Mouse (Mus musculus) midbrain, embryonic 10.5 days (tissue): ENCODE measurements around the gene Gm17364. TPM values are rescaled to one million over a fixed set of nuclear protein-coding genes. Genes with fewer than 3 reads are reported as not detected.

ENCODE experiments used
- DNase-seq: peaks from one replicate; pipeline ENCODE4 v3.0.0-alpha.2; 2017; ENCODE audit warnings: low spot score
- H3K27ac ChIP-seq: fragments of 300-500 bp; sonication (generic); replicated peaks from 2 replicates; pipeline ENCODE4 v1.5.1; 2016; ENCODE audit warnings: mild to moderate bottlenecking
- H3K27me3 ChIP-seq: fragments of 300-500 bp; sonication (generic); 2 replicates; pipeline ENCODE4 v1.6.1; 2016; ENCODE audit warnings: low read depth, mild to moderate bottlenecking; ENCODE audit not compliant: poor library complexity, severe bottlenecking
- H3K36me3 ChIP-seq: fragments of 300-500 bp; sonication (generic); 2 replicates; pipeline ENCODE4 v1.6.1; 2016; ENCODE audit warnings: mild to moderate bottlenecking, moderate library complexity
- H3K4me1 ChIP-seq: fragments of 300-500 bp; sonication (generic); 2 replicates; pipeline ENCODE4 v1.6.1; 2016
- H3K4me3 ChIP-seq: fragments of 300-500 bp; sonication (generic); 2 replicates; pipeline ENCODE4 v1.5.1; 2016; ENCODE audit warnings: mild to moderate bottlenecking, moderate library complexity
- H3K9me3 ChIP-seq: fragments of 300-500 bp; sonication (generic); replicated peaks from 2 replicates; pipeline ENCODE4 v1.6.1; 2016; ENCODE audit warnings: mild to moderate bottlenecking
- WGBS: fragments of 180-500 bp; shearing (Covaris S2); methylation state at CpG from one replicate; pipeline ENCODE4 v1.1.7; 2016; 5-methylcytosine and 5-hydroxymethylcytosine counted together
- polyA plus RNA-seq: library from polyadenylated mRNA; unstranded; fragments of >200 nt; fragmentation: Nextera tagmentation; extraction: Ambion mirVana; gene quantifications from 2 replicates; pipeline ENCODE4 v1.2.1, GENCODE M21; 2016

Gene Gm17364
- polyA plus RNA-seq, 1 experiment from 2014 or later = not detected

DNA sequence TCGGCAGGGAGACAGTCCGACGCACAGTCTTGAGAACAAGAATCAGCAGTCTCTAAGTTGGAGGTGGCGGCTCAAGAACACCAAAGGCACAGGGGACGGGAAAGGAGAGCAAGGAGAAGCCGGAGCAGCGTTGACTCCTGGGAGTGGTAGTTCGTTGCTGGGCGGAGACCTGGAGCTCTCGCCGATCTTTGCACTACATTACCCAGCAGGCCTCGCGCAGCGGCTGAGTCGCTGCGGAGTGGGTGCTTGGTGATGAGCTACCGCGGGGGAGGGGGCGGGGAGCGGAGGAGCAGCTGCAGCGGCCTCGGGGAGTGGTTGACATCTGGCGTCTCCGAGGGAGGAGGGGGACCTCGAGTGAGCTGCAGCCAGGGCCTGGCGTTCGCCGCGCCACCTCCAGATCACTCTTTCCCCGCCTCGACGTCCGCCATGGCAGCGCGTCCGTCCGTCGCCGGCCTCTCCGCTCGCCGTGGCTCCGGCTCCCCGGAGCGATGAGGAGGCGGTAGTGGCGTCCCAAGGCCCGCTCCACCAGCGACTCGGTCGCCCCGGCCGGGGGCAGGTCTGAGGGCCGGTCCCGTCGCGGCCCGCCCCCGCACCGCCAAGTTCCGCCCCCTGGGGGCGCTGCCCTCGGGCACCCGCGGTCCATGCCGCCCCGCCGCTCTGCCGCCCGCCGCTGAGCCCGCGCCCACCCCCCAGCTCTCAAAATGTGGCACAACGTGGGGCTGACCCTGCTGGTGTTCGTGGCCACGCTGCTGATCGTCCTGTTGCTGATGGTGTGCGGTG, 24.0 kb downstream of the Gm17364 start, which contains the start of gene Smim13:
Gene Smim13, plus strand, starts transcription at position 307 of the 780 bp plus-strand sequence.
- H3K4me3 ChIP-seq = peak within 1 kb of the TSS; percentile 82
- WGBS = under 1% methylated on average over 76 of the region's 78 CpGs
- H3K36me3 ChIP-seq = no peaks in the 10 kb centered on the region
- peaks cover 19% of the 10 kb centered on the region for H3K4me1 ChIP-seq
- peak; percentile 96 for DNase-seq
- H3K27me3 ChIP-seq = no peaks in the 10 kb centered on the region
- H3K27ac ChIP-seq = peak within 1 kb of the TSS; percentile 94
- no peaks in the 10 kb centered on the region for H3K9me3 ChIP-seq

DNA sequence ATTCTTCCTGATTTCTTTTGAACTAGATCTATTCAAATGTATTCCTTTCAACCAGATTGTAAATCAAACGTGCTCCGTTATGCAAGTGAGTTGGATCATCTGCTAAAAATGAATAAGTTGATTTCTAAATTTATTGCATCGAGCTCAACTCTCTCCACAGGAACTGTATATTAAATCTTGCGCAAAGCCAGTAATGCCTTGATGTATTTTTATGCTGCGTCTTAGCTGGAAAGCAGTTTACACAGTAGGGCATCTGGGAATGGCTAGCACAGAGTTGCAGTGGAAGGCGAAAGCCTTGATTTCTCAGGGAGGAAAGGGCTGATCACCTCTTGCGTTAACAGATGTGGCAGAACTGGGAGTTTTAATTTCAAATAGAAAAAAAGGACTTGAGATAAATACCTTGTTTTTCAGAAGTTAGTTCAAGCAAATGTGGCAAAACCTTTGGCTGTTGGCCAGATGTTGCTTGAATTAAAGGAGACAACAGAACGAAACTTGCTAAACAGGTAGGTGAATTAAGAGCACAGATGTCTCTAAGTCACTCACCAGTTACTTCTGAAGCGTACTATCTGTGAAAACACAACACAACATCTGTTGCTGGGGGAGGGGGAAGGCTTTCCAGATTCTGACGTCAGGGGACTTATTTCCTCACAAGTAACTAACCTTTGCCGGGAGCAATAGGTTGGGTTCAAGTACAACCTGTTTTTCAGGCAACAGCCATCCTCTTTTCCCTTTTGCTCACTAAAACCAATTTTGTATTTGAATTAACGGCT, 24.8 kb downstream of the Gm17364 start:
- Histone ChIP-seq H3K9me3 (no peaks in the 10 kb centered on the region), H3K4me3 (peak overlapping the region; percentile 82), H3K27me3 (no peaks in the 10 kb centered on the region; the same call in 1 of the 2 replicates), H3K27ac (peak overlapping the region; percentile 94), H3K36me3 (no peaks in the 10 kb centered on the region), H3K4me1 (peaks cover 19% of the 10 kb centered on the region)
- DNase-seq = no peak
- WGBS = 46% methylated on average over 12 of the region's 12 CpGs

DNA sequence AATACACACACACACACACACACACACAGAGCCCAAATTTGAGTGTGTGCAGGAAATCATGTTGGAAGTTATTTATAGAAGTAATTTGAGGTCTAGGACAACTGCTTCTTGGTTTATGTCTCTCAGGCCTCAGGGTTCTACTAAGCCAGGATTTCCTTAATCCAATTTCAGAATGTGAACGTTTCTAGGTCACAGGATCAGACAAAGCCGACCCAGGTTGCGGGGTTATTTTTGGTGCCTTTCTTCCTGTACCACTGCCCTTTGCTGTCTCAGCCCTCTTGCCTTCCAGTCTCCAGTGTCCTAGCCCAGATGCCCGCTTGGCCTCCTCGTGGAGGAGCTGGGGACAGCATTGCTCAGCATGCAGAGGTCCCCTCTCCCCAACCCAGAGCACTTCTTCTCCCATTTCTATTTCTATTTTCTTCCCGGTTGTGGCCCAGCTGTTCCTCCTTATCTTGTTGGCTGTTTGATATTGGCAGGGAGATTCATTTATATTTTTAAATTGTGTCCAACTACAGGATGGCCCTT, 29.4 kb downstream of the Gm17364 start:
- WGBS = 65% methylated on average over 6 of the region's 6 CpGs
- no peak for DNase-seq
- no peaks in the 10 kb centered on the region for H3K36me3 ChIP-seq

DNA sequence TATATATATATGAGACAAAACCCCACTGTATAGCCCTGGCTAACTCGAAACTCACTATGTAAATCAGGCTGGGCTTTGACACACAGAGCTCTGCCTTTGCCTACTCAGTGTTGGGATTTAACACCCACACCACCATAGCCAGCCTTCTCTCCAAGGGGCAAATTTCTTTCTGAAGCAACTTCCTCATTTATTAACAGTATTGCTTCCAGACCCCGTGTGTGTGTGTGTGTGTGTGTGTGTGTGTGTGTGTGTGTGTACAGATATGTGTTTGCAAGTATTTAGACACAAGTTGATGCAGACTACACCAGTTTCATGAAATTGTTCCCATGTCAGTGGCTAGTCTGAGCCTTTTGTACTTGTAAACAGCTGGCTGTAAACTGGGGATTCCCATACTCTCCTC, 32.2 kb downstream of the Gm17364 start:
- no peak for DNase-seq
- Histone ChIP-seq H3K36me3 (no peaks in the 10 kb centered on the region), H3K27ac (no peak overlapping the region), H3K27me3 (no peaks in the 10 kb centered on the region; the same call in none of the 2 replicates), H3K4me1 (no peaks in the 10 kb centered on the region), H3K9me3 (no peaks in the 10 kb centered on the region), H3K4me3 (no peak overlapping the region)
- 78% methylated on average over 2 of the region's 2 CpGs for whole genome bisulfite sequencing

More for the DNA sequence above, 29.4 kb downstream of the Gm17364 start:
- Histone ChIP-seq H3K4me1 (peaks cover 7% of the 10 kb centered on the region), H3K27ac (no peak overlapping the region), H3K4me3 (no peak overlapping the region), H3K27me3 (no peaks in the 10 kb centered on the region; the same call in none of the 2 replicates), H3K9me3 (no peaks in the 10 kb centered on the region)

DNA sequence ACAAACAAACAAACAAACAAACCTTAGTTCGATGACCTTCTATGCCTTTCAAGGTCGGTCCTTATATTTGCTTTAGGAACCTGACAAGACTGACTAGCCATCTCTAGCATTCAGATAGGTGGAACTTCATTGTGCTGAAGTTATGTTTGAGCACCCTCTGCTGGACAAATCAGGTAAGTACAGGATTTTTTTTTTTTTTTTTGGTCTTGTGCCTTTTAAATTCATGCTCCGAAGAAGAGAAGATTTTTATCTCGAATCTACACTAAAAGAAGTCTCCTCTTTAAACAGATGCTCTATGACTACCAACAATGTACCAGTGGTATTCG, 35.0 kb downstream of the Gm17364 start:
- no peak for DNase-seq
- no peaks in the 10 kb centered on the region; the same call in 1 of the 2 replicates for H3K27me3 ChIP-seq
- 14% methylated on average over 5 of the region's 5 CpGs for WGBS

DNA sequence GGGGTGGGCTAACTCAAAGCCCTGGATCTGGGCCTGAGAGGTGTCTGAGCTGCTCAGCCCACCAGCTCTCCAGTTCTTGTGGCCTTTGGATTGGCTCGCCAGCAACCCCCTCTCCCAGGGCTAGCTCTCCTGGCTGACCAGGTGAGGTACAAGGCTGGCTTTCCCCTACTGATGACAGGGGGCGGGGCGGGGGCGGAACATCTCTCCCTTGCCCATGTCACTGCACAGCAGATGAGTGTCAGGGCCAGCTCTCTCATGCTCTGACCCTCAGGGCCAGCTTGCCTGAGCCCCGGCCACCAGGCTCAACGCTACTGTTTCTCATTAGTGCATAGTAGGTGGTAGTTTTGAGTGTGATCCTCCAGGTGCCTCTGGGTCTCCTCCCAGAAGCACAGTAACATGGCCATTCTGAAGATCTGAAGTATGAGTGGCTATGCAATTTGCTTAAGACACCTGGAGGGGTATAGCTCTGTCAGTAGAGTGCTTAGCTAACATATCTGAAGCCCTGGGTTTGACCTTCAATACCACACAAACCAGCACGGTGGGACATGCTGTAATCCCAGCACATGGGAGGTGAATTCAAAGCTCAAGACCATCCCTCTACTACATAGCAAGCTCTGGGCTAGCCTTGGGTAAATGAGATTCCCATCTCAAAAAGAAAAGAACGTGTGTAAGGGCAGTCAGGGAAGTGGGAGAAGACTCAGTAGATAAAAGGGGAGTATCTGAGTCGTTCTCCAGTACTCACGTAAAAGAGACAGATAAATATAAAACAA, 35.6 kb downstream of the Gm17364 start:
- 78% methylated on average over 10 of the region's 10 CpGs for WGBS

More for the DNA sequence above, 35.0 kb downstream of the Gm17364 start:
- H3K4me3 ChIP-seq = no peak overlapping the region
- no peak overlapping the region for H3K27ac ChIP-seq
- H3K4me1 ChIP-seq = no peaks in the 10 kb centered on the region
- H3K9me3 ChIP-seq = no peaks in the 10 kb centered on the region
- H3K36me3 ChIP-seq = no peaks in the 10 kb centered on the region

DNA sequence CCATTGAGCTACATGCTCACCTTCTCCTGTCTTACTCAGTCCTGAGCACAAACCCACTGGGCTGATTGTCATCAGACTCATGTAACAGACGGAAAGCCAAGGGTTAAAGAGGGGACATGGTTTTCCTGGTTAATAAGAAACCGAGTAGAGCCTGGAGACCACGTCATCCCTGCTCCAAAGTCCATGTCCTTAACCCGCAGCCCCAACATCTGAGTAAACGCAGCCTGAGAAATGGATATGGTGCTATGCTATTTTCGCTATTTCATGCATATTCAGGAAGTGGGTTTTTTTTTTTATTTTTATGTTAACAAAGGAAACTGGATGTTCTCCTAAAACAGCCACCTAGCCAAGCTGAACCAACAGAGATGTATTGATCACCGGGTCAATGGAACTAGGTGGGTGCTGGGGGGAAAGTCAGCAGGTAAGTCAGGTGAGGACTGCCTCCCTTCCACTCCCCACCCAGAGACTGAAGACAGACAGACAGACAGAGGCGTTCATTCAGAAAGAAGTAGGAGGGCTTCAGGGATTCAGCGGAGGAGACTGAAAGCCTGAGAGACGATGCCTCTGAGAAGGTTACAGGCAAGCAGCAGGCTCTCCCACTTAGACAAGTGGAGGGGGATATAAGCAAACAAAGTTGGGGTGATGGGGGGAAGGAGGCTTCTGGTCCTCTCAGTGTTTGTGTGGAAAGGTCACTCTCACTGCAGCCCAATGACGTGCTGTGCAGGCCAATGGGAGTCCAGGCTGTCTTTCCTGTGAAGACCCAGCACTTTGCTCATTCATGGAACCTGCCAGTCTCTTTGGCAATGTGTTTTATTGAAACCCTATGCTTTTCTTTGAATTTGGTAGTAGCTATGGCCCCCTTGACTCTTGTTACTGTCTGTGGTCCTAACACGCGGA, 37.7 kb downstream of the Gm17364 start:
- H3K4me3 ChIP-seq = no peak overlapping the region
- H3K4me1 ChIP-seq = no peaks in the 10 kb centered on the region
- DNase-seq = no peak
- WGBS = 83% methylated on average over 13 of the region's 13 CpGs
- no peaks in the 10 kb centered on the region for H3K9me3 ChIP-seq
- H3K27ac ChIP-seq = no peak overlapping the region
- H3K36me3 ChIP-seq = no peaks in the 10 kb centered on the region
- no peaks in the 10 kb centered on the region; the same call in 1 of the 2 replicates for H3K27me3 ChIP-seq

More for the DNA sequence above, 35.6 kb downstream of the Gm17364 start:
- Histone ChIP-seq H3K36me3 (no peaks in the 10 kb centered on the region), H3K27ac (no peak overlapping the region), H3K4me1 (no peaks in the 10 kb centered on the region), H3K4me3 (no peak overlapping the region), H3K27me3 (no peaks in the 10 kb centered on the region; the same call in 1 of the 2 replicates), H3K9me3 (no peaks in the 10 kb centered on the region)
- no peak for DNase-seq

DNA sequence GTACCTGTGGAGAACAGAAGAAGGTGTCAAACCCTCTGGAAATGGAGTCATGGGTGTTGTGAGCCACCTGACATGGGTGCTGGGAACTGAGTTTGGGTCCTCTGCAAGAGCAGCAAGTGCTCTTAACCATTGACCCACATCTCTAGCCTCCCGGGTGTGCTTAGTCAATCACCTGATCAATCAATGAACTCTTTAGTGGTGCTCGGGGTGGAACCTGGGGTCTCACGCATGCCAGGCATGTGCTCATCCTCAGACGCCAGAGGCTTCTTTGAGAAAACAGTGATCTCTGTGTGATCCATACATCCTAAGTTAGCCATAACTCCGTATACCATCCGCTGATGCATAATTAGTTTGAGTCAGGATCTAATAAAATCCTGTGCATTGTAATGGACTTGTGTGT, 38.6 kb downstream of the Gm17364 start:
- no peak overlapping the region for H3K4me3 ChIP-seq
- H3K4me1 ChIP-seq = no peaks in the 10 kb centered on the region
- no peak overlapping the region for H3K27ac ChIP-seq
- H3K9me3 ChIP-seq = no peaks in the 10 kb centered on the region
- no peaks in the 10 kb centered on the region; the same call in 1 of the 2 replicates for H3K27me3 ChIP-seq
- no peaks in the 10 kb centered on the region for H3K36me3 ChIP-seq
- DNase-seq = no peak
- WGBS = 88% methylated on average over 6 of the region's 6 CpGs

DNA sequence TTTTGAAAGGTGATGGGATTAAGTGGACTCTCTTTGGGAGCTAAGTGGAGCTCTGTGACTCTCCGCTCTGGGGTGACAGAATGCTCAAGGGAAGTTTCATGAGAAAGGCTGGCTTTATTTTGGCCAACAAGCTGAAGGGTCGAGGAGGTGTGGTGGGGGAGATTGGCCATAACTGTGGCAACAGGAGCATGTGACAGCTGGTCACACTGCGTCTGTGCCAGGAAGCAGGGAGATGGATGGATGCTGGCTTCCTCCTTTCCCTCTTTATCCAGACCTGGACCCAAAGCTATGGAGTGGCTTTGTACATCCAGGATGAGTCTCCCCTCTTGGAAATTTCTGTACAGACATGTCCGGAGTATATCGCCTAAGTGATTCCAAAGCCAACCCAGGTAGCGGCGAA, 40.5 kb downstream of the Gm17364 start:
- H3K4me1 ChIP-seq = no peaks in the 10 kb centered on the region
- H3K27me3 ChIP-seq = no peaks in the 10 kb centered on the region
- no peaks in the 10 kb centered on the region for H3K36me3 ChIP-seq
- 90% methylated on average over 7 of the region's 7 CpGs for WGBS
- no peak overlapping the region for H3K27ac ChIP-seq
- H3K9me3 ChIP-seq = no peaks in the 10 kb centered on the region
- no peak for DNase-seq
- H3K4me3 ChIP-seq = no peak overlapping the region

DNA sequence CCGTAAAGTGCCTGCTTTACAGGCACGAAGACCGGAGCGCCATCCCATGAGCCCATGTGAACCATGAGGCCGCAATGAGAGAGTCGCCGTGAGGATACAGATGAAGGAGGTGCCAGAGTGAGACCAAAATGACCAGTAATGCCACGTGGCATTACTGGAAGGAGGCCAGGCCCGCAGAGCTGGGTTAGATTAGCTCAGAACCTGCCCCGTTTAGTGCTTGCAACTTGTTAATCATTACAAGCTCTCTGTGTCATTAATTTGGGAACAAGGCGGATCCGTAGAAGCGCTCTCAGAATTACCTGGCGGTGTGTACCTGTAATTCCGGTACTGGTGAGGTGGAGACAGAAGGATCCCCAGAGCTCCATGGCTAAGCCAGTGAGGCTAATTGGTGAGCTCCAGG, 41.6 kb downstream of the Gm17364 start:
- no peak for DNase-seq
- Histone ChIP-seq H3K9me3 (no peaks in the 10 kb centered on the region), H3K27ac (no peak overlapping the region), H3K36me3 (no peaks in the 10 kb centered on the region), H3K4me1 (no peaks in the 10 kb centered on the region), H3K4me3 (no peak overlapping the region), H3K27me3 (no peaks in the 10 kb centered on the region)
- WGBS = 94% methylated on average over 15 of the region's 15 CpGs

DNA sequence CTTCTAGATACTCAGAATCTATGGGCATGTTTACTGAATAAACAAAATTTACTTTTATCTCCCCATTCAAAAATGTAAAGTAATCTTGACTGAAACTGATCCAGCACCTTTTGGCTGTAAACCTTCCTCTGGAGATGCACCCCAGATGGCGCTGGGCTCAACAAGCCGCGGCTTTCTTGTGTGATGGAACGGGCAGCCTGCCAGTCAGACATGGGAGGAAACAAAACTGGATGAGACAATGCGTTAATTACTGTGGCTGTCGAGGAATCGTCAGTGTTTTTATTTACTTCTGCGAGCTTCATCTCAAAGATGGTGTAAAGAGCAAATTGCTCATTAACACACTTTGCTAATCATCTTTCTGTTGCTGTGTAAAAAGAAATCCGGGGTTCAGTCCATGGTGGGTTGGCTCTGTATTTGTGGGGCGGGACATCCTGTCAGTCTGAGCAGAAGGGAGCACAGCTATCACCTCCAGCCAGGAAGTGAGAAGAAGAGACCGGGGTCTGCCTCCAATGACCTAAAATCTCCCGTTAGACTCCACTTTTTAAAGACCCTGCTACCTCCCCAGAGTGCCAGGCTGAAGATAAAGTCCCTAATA, 42.3 kb downstream of the Gm17364 start:
- Histone ChIP-seq H3K27ac (no peak overlapping the region), H3K36me3 (no peaks in the 10 kb centered on the region), H3K4me3 (no peak overlapping the region), H3K27me3 (no peaks in the 10 kb centered on the region), H3K4me1 (no peaks in the 10 kb centered on the region), H3K9me3 (no peaks in the 10 kb centered on the region)
- 91% methylated on average over 12 of the region's 12 CpGs for WGBS
- no peak for DNase-seq
